Mouse (Mus musculus): ENCODE results near the gene Klk13. TPM values are rescaled to one million over a fixed set of nuclear protein-coding genes. Genes with fewer than 3 reads are reported as not detected.

The Klk13 gene
- polyA plus RNA-seq, 1 experiment, result 4.4 TPM

GRCm38 (mm10) chr7:43769636-43770035 is 57.3 kb downstream of the Klk13 start:
- DNase-seq, result no peak
- Histone ChIP-seq H3K36me3 (ENCODE audit: control insufficient read depth, insufficient read depth, low read length) (no peaks in the 10 kb centered on the region), H3K4me1 (replicated peaks; ENCODE audit: control insufficient read depth, insufficient read depth, low read length) (no peaks in the 10 kb centered on the region), H3K27ac (ENCODE audit: control insufficient read depth, insufficient read depth, low read length) (no peak overlapping the region), H3K27me3 (ENCODE audit: control insufficient read depth, insufficient read depth, low read length) (no peaks in the 10 kb centered on the region), H3K4me3 (ENCODE audit: control insufficient read depth, insufficient read depth, low read length) (no peak overlapping the region)
- 95% methylated on average over 8 of the region's 8 CpGs for WGBS
- no peak for TF ChIP-seq POLR2A (IDR thresholded peaks at IDR 0.05; ENCODE audit: control insufficient read depth, extremely low read depth, insufficient read depth, low read length, poor library complexity)
- TF ChIP-seq CTCF (IDR thresholded peaks at IDR 0.05; ENCODE audit: borderline replicate concordance, control insufficient read depth, extremely low read depth, insufficient read depth, low read length, poor library complexity), result no peak

DNA sequence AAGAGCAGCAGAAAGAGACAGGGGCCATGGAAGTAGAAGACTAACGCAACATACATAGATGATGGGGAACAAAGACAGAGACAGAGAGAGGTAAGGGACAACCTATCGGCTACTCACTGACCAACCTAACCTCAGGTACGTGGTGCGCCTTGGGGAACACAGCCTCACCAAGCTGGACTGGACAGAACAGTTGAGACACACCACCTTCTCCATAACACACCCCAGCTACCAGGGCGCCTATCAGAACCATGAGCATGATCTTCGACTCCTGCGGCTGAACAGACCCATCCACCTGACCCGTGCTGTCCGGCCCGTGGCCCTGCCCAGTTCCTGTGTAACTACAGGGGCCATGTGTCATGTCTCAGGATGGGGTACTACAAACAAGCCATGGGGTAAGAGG is 58.3 kb downstream of the Klk13 start:
- Histone ChIP-seq H3K4me1 (replicated peaks; ENCODE audit: control insufficient read depth, insufficient read depth, low read length) (no peaks in the 10 kb centered on the region), H3K27me3 (ENCODE audit: control insufficient read depth, insufficient read depth, low read length) (no peaks in the 10 kb centered on the region), H3K4me3 (ENCODE audit: control insufficient read depth, insufficient read depth, low read length) (no peak overlapping the region), H3K27ac (ENCODE audit: control insufficient read depth, insufficient read depth, low read length) (no peak overlapping the region), H3K36me3 (ENCODE audit: control insufficient read depth, insufficient read depth, low read length) (no peaks in the 10 kb centered on the region)
- no peak for DNase-seq
- TF ChIP-seq CTCF (IDR thresholded peaks at IDR 0.05; ENCODE audit: borderline replicate concordance, control insufficient read depth, extremely low read depth, insufficient read depth, low read length, poor library complexity) (no peak), POLR2A (IDR thresholded peaks at IDR 0.05; ENCODE audit: control insufficient read depth, extremely low read depth, insufficient read depth, low read length, poor library complexity) (no peak)
- WGBS, result 94% methylated on average over 10 of the region's 10 CpGs

DNA sequence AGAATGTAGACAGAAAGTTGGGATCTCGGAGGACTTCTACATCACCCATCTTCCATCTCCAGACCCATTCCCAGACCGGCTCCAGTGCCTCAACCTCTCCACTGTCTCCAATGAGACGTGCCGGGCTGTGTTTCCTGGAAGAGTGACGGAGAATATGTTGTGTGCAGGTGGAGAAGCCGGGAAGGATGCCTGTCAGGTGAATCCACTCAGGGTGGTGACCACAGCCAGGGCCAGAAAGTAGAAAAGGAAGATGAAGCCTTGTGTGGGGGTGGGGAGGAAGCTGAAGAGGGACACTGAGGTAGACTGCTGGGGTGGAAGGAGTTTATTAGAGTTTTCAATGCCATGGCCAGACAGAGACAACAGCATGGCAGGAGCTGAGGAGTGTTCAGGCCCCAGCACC is 59.5 kb downstream of the Klk13 start:
- Histone ChIP-seq H3K4me1 (replicated peaks; ENCODE audit: control insufficient read depth, insufficient read depth, low read length) (no peaks in the 10 kb centered on the region), H3K4me3 (ENCODE audit: control insufficient read depth, insufficient read depth, low read length) (no peak overlapping the region), H3K36me3 (ENCODE audit: control insufficient read depth, insufficient read depth, low read length) (no peaks in the 10 kb centered on the region), H3K27ac (ENCODE audit: control insufficient read depth, insufficient read depth, low read length) (no peak overlapping the region), H3K27me3 (ENCODE audit: control insufficient read depth, insufficient read depth, low read length) (no peaks in the 10 kb centered on the region)
- TF ChIP-seq POLR2A (IDR thresholded peaks at IDR 0.05; ENCODE audit: control insufficient read depth, extremely low read depth, insufficient read depth, low read length, poor library complexity), result no peak
- no peak for TF ChIP-seq CTCF (IDR thresholded peaks at IDR 0.05; ENCODE audit: borderline replicate concordance, control insufficient read depth, extremely low read depth, insufficient read depth, low read length, poor library complexity)
- DNase-seq, result no peak
- 97% methylated on average over 6 of the region's 6 CpGs for WGBS

DNA sequence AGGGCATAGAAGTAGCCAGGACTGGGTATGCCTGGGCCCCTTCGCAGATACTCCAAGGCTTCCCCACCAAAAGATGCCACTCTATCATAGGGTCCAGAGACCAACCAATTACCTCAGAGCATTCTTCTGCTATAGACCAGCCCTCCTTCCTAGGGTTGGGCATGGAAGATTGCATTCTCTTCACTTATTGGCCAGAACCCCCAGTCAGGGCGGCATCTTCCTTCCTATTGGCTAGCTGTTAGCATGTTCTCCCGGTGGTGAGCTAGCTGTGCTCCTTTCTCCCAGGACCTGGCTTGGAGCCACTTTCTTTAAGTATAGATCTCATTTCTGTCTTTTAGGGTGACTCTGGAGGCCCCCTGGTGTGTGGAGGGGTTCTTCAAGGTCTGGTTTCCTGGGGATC is 60.5 kb downstream of the Klk13 start:
- Histone ChIP-seq H3K27ac (ENCODE audit: control insufficient read depth, insufficient read depth, low read length) (no peak overlapping the region), H3K36me3 (ENCODE audit: control insufficient read depth, insufficient read depth, low read length) (no peaks in the 10 kb centered on the region), H3K27me3 (ENCODE audit: control insufficient read depth, insufficient read depth, low read length) (no peaks in the 10 kb centered on the region), H3K4me3 (ENCODE audit: control insufficient read depth, insufficient read depth, low read length) (no peak overlapping the region), H3K4me1 (replicated peaks; ENCODE audit: control insufficient read depth, insufficient read depth, low read length) (no peaks in the 10 kb centered on the region)
- no peak for DNase-seq
- whole genome bisulfite sequencing, result 78% methylated on average over 3 of the region's 3 CpGs
- TF ChIP-seq POLR2A (IDR thresholded peaks at IDR 0.05; ENCODE audit: control insufficient read depth, extremely low read depth, insufficient read depth, low read length, poor library complexity), result no peak
- no peak for TF ChIP-seq CTCF (IDR thresholded peaks at IDR 0.05; ENCODE audit: borderline replicate concordance, control insufficient read depth, extremely low read depth, insufficient read depth, low read length, poor library complexity)

GRCm38 (mm10) chr7:43774364-43774763 is 62.0 kb downstream of the Klk13 start, which contains the start of gene Klk11:
TSS of gene Klk11 (plus strand) at chr7:43774604.
- H3K4me3 ChIP-seq (ENCODE audit: control insufficient read depth, insufficient read depth, low read length), result no peak within 1 kb of the TSS
- H3K36me3 ChIP-seq (ENCODE audit: control insufficient read depth, insufficient read depth, low read length), result no peaks in the 10 kb centered on the region
- TF ChIP-seq POLR2A (IDR thresholded peaks at IDR 0.05; ENCODE audit: control insufficient read depth, extremely low read depth, insufficient read depth, low read length, poor library complexity), result no peak
- no peak for TF ChIP-seq CTCF (IDR thresholded peaks at IDR 0.05; ENCODE audit: borderline replicate concordance, control insufficient read depth, extremely low read depth, insufficient read depth, low read length, poor library complexity)
- 93% methylated on average over 5 of the region's 5 CpGs for WGBS
- DNase-seq, result no peak
- no peaks in the 10 kb centered on the region for H3K4me1 ChIP-seq (replicated peaks; ENCODE audit: control insufficient read depth, insufficient read depth, low read length)
- H3K27ac ChIP-seq (ENCODE audit: control insufficient read depth, insufficient read depth, low read length), result no peak within 1 kb of the TSS
- H3K27me3 ChIP-seq (ENCODE audit: control insufficient read depth, insufficient read depth, low read length), result no peaks in the 10 kb centered on the region

DNA sequence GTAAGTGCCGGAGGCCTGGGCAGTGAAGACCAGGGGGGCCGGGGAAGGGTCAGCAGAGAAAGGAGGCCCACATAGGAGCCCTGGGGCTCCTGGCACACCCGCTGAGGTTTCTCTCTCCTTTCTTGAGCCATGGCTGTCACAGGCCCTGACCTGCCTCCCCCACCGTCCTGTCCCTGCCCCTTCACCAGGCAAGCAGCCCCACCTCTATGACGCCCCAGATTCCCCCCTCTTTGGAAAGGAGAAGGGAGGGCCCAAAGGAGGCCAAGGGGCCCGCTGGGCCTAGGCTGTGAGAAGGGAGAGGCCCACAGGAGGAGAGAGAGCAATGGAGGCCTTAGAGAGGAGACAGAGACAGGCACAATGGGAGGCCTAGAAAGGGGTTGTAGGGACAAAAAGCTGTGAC is 62.4 kb downstream of the Klk13 start:
- no peak for TF ChIP-seq CTCF (IDR thresholded peaks at IDR 0.05; ENCODE audit: borderline replicate concordance, control insufficient read depth, extremely low read depth, insufficient read depth, low read length, poor library complexity)
- no peak for TF ChIP-seq POLR2A (IDR thresholded peaks at IDR 0.05; ENCODE audit: control insufficient read depth, extremely low read depth, insufficient read depth, low read length, poor library complexity)
- Histone ChIP-seq H3K4me1 (replicated peaks; ENCODE audit: control insufficient read depth, insufficient read depth, low read length) (no peaks in the 10 kb centered on the region), H3K27ac (ENCODE audit: control insufficient read depth, insufficient read depth, low read length) (no peak overlapping the region), H3K4me3 (ENCODE audit: control insufficient read depth, insufficient read depth, low read length) (no peak overlapping the region), H3K36me3 (ENCODE audit: control insufficient read depth, insufficient read depth, low read length) (no peaks in the 10 kb centered on the region), H3K27me3 (ENCODE audit: control insufficient read depth, insufficient read depth, low read length) (no peaks in the 10 kb centered on the region)
- DNase-seq, result no peak
- 76% methylated on average over 6 of the region's 6 CpGs for WGBS
